Mouse (Mus musculus) thymus, adult 18-20 months (tissue): ENCODE measurements around the gene Car10.

Experiments
- DNase-seq, 2 experiments: peaks; one replicate each; pipeline ENCODE4 v3.0.0; 2022; ENCODE audit warnings: mixed read lengths in 2 of 2

Car10 gene

GRCm38 (mm10) chr11:93594033-93594432 lies 496.2 kb downstream of the Car10 start:
- DNase-seq, result no peak

- DNase-seq, result no peak
Measured at GRCm38 (mm10) chr11:93598175-93598574, 500.3 kb downstream of the Car10 start.

GRCm38 (mm10) chr11:93599755-93600154 lies 501.9 kb downstream of the Car10 start:
- no peak for DNase-seq

GRCm38 (mm10) chr11:93603575-93603974 lies 505.7 kb downstream of the Car10 start:
- DNase-seq, result no peak

GRCm38 (mm10) chr11:93607111-93607510 lies 509.3 kb downstream of the Car10 start:
- no peak for DNase-seq

GRCm38 (mm10) chr11:93608716-93609115 lies 510.9 kb downstream of the Car10 start:
- DNase-seq, result no peak

GRCm38 (mm10) chr11:93612071-93612470 lies 514.2 kb downstream of the Car10 start:
- DNase-seq, result no peak

- no peak for DNase-seq
Measured at GRCm38 (mm10) chr11:93614851-93615250, 517.0 kb downstream of the Car10 start.

- DNase-seq, result no peak
Measured at GRCm38 (mm10) chr11:93623605-93624004, 525.8 kb downstream of the Car10 start.

GRCm38 (mm10) chr11:93639410-93639809 lies 541.6 kb downstream of the Car10 start:
- no peak for DNase-seq

GRCm38 (mm10) chr11:93640954-93641353 lies 543.1 kb downstream of the Car10 start:
- no peak for DNase-seq

- no peak for DNase-seq
Measured at GRCm38 (mm10) chr11:93642331-93642730, 544.5 kb downstream of the Car10 start.

GRCm38 (mm10) chr11:93643006-93643405 lies 545.2 kb downstream of the Car10 start:
- DNase-seq, result no peak

- DNase-seq, result no peak
Measured at GRCm38 (mm10) chr11:93643436-93643835, 545.6 kb downstream of the Car10 start.

GRCm38 (mm10) chr11:93646216-93646615 lies 548.4 kb downstream of the Car10 start:
- no peak for DNase-seq
